Mouse (Mus musculus) CD8-positive naive resting alpha-beta T cell, adult 2 months (primary cell): ENCODE measurements at regions not wholly inside any gene's neighbourhood (a gene's known extent, or its start where the extent isn't known, plus 50 kb on each side); places are given as distances from the start of the nearest gene placed in this dataset.

Experiments
- DNase-seq, 2 experiments: peaks; one replicate each; pipeline ENCODE4 v3.0.0; 2022; ENCODE audit warnings: low read depth in 2 of 2, low spot score in 2 of 2

GRCm38 (mm10) chr10:84172828-84173321, 267.5 kb downstream of the Nuak1 start:
- no peak for DNase-seq

DNA sequence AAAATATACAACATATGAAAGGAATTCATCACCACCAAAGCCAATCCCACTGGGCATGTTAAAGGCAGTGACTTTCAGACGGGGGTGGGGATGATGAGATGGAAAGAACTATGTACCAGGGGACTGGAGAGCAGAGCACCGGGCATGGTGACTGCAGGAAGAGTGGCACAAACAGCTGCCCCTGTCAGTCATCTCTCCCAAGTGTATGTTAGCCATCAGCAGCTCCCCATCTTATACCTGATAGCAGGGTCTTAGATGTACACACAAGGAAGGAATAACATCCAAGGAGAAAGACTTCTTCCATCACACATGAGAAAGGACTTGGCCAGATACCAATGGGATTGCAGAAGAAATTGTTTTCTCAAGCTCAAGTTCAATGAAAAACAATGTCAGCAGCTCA, 257.2 kb downstream of the Nuak1 start:
- DNase-seq: no peak

GRCm38 (mm10) chr10:84186466-84186865, 253.9 kb downstream of the Nuak1 start:
- no peak for DNase-seq

DNA sequence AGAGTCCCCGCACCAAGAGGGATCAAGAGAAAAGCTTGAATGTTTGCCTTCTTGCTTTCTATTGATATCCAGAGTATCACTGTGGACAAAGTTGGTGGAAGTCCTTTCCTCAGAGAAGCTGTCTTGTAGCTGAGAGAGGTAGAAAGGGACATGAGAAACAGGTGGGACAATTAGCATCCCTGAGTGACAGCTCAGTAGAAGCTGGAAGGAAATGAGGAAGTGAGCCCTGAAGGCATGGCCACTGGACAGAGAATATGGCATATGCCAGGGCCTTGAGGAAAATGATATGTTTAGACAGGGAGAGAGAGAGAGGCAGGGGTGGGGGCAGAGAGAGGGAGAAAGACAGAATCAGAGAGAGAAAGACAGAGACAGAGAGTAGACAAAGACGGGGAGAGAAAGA, 241.4 kb downstream of the Nuak1 start:
- no peak for DNase-seq

GRCm38 (mm10) chr10:84201785-84202184, 238.6 kb downstream of the Nuak1 start:
- DNase-seq: no peak

DNA sequence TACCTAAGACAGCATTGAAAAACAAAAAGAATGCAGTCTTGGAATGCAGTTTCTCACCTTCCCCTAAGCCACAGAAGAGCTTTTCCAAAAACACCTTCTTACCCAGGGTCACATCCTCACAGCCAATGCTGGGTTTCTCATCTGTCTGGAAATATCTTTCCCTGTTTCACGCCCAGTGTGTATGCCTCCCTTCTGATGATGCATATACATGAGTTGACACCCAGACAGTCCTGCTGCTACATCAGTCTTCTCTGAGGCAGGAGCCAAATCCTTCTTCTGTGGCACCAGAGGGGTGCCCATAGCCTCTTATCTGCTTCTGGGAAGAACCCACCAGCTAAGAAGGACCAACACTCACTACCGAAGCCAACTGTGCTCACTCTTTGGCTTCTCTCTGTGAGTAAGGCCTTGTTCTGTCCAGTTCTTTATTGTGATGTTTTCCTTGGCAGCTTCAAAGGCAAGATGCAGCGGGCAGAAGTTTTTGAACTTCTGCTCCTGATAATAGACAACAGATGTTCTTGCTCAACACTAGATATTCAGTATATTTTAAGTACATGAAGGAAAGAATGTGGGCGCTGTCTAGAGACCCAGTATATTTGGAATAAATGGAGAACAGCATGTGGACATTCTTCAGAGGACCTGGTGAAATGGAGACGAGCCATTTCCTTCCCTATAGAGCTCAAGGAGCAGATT, 228.2 kb downstream of the Nuak1 start:
- DNase-seq: no peak

- DNase-seq: no peak
Measured at GRCm38 (mm10) chr10:84214812-84215211, 225.6 kb downstream of the Nuak1 start.

DNA sequence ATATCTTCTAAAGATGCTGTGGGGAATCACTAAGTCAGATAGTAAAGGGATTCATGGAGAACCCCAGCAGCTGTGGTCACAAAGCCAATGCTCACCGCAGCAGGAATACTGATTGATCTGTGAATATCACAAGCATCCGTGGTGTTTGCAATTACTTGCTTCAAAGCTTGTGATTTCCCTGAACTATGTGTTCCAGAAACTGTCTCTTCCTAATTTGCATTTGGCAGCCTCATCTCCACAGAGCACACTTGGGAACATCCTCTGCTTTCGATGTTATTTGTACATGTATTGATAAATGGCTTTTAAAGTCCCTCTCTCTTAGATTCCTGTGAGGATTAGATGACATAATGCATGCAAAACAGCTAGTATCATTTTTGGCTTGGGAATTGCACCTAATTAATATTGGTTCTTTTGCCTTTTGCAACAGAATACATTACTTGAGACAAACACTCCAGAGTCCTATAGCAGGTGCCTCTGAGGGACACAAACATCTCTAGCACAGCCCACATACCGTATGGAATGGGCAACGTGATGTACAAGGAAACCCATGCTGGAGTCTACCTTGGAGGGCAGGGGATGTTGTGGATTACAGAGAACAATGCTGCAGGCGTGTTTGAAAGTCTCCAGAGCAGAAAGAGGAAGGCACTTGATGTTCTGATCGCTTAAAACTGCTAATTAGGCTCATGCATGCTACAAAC, 211.0 kb downstream of the Nuak1 start:
- no peak for DNase-seq

DNA sequence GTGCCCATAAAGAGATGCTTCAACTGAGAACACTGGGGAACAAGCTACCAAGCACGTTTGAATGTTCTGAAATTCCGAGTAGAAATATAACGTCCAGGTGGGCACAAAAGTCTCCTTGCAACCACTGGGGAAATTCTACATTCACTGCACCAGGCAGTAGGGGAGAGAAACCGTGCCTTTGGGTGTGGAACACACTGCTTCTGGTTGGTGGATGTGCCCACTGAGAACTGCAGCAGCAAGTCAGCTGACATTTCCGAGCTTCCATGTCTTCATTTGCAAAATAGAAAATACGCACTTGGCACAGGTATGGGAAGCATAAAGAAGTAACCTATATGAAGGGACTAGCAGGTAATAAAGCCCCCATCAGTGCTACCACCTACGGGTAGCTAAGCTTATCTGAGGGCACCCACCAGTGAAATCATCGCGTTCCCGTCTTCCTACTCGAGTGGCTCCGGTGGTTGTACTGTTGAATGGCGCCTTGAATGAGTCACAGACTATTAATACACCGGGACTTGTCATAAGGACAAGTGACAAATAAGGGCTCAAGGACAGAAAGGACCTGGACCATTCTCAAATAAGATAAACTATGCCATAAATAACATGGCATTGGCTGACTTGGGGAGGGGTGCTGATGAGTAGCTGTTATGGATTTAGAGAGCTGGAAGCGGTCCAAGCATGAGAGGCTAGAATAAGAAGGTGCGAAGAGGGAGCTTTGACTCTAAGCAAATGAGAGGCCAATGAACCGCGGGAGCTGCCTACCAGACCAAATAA, 210.2 kb downstream of the Nuak1 start:
- no peak for DNase-seq

GRCm38 (mm10) chr10:84235006-84235405, 205.4 kb downstream of the Nuak1 start:
- DNase-seq: no peak

GRCm38 (mm10) chr10:84236236-84236635, 204.2 kb downstream of the Nuak1 start:
- no peak for DNase-seq

DNA sequence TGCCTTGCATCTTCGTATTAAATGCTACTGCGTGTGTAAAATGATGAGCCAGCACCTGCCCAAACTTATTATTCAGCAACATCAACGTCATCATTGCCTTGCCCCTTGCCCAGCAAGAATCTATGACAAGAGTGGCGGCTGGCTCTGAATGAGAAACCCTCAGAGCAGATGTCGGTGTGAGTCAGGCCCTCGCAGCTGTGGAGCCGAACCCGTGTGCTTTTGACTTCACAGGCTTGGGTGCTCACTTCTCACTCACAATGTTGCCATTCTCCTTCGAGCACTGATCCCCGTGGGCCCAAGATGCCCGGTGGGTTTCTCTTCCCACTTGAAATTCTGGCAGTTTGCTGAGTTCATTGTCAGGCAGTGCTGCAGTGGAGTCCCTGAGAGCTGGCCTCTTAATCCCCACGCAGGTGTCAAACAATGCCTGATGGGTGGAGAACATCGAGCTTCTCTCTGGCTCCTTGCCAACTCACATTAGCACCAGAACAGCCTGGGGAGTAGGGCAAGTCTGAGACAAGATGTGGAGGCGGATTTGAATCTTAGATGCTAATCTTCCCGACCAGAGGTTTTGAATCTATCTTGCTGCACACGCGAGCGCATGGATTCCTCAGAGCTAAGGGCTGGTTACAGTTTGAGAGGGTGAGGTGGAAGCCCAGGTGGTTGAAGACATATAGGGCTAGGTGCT, 202.0 kb downstream of the Nuak1 start:
- no peak for DNase-seq

DNA sequence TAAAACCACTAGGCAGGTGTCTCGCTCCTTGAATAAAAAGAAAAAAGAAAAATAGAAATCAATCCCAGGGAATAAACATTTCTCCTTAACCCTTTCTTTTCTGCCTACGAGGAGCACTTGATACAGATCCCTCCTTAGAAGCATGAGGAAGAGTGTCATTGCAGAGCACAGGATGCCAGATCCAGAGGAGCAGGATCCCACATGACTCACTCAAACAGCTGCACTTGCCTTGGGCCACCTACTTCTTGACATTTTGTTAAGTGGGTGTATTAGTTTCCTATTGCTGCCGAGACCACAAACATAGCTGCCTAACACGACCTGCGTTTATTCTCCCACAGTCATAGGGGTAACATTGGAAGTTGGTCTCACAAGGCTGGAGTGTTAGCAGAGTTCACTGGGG, 197.1 kb downstream of the Nuak1 start:
- no peak for DNase-seq

- no peak for DNase-seq
Measured at GRCm38 (mm10) chr10:84249346-84249745, 191.1 kb downstream of the Nuak1 start.

GRCm38 (mm10) chr10:84260931-84261650, 179.3 kb downstream of the Nuak1 start:
- DNase-seq: no peak

- DNase-seq: no peak
Measured at GRCm38 (mm10) chr10:84262943-84263342, 177.5 kb downstream of the Nuak1 start.

DNA sequence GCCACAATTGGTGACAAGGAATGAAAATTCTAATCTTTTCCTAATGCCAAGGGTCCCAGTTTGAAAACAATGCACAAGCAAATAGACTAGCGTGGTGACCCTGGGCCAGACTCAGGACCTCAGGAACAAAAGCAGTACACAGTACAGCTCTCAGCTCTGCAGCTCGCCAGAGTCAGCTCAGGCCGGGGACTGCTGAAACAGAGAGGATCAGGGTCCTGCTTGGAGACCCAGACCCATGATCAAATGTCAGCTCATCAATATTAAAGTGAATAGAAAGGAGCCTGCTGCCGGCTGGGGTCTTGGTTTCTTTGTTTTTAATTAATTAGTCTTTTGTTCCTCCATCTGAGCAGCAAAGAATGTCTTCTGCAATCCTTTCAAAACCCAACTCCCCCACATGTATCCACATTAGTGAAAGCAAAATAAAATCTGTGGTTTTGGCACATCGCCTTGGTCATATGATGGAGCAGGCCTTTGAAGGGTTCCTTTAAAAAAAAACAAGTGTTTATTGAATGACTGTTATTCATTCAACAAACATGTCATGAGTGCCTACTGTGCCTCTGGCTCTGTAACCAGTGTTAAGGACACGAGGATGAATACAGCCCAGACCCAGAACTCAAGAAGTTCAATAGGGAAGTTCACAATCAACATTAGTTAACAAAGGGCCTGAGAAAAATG, 154.4 kb downstream of the Nuak1 start:
- no peak for DNase-seq

DNA sequence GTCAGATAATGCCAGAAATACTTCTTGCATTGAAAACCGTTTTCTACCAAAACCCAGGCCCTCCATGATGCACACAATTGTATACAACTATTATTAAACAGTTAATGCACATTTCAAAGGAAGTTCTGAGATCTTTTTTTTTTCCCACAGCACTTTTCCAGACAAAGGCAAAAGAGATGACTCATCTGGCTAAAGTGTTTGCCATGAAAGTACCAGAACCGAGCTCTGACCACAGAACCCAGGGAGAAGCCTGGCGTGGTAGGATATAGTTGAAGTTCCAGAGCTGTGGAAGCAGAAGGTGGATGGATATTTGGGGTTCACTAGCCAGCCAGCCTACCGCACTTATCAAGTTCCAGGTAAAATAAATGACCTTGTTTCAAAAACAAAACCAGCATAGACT, 146.0 kb downstream of the Nuak1 start:
- DNase-seq: no peak

GRCm38 (mm10) chr10:84296168-84296567, 144.2 kb downstream of the Nuak1 start:
- no peak for DNase-seq

- DNase-seq: no peak
Measured at GRCm38 (mm10) chr10:84301561-84301960, 138.8 kb downstream of the Nuak1 start.
